Mouse (Mus musculus) limb, embryonic 13.5 days (tissue): Measurements from ENCODE around the gene Glyr1. TPM values are rescaled to one million over a fixed set of nuclear protein-coding genes. Genes with fewer than 3 reads are reported as not detected.

Source experiments
- ATAC-seq: fragments of 200-750 bp; cut with Nextera tagmentation; 2 replicates; pipeline ENCODE4 v1.8.0; 2017; ENCODE audit warnings: low read depth, moderate number of reproducible peaks, moderate TSS enrichment; ENCODE audit not compliant: low FRiP score
- H3K27ac ChIP-seq: fragments of 300-500 bp; sonication (generic); 2 replicates; pipeline ENCODE4 v1.5.1; 2015; ENCODE audit warnings: inconsistent platforms, mild to moderate bottlenecking, moderate library complexity
- H3K27me3 ChIP-seq: fragments of 300-500 bp; sonication (generic); 2 replicates; pipeline ENCODE4 v1.6.1; 2015; ENCODE audit warnings: mild to moderate bottlenecking, inconsistent platforms
- H3K36me3 ChIP-seq: fragments of 300-500 bp; sonication (generic); 2 replicates; pipeline ENCODE4 v1.6.1; 2015; ENCODE audit warnings: inconsistent platforms, mild to moderate bottlenecking, moderate library complexity
- H3K4me1 ChIP-seq: fragments of 300-500 bp; sonication (generic); 2 replicates; pipeline ENCODE4 v1.6.1; 2015; ENCODE audit warnings: inconsistent platforms
- H3K4me2 ChIP-seq: fragments of 300-500 bp; sonication (generic); replicated peaks from 2 replicates; pipeline ENCODE4 v1.6.1; 2015; ENCODE audit warnings: inconsistent platforms, mild to moderate bottlenecking, moderate library complexity
- H3K4me3 ChIP-seq: fragments of 300-500 bp; sonication (generic); 2 replicates; pipeline ENCODE4 v1.5.1; 2015; ENCODE audit warnings: moderate library complexity, mild to moderate bottlenecking, inconsistent platforms
- H3K9ac ChIP-seq: fragments of 300-500 bp; sonication (generic); 2 replicates; pipeline ENCODE4 v1.6.1; 2015; ENCODE audit warnings: mild to moderate bottlenecking, inconsistent platforms
- H3K9me3 ChIP-seq: fragments of 300-500 bp; sonication (generic); 2 replicates; pipeline ENCODE4 v1.6.1; 2016; ENCODE audit warnings: inconsistent platforms
- WGBS: fragments of 180-500 bp; shearing (Covaris S2); methylation state at CpG from one replicate; pipeline ENCODE4 v1.1.7; 2015; 5-methylcytosine and 5-hydroxymethylcytosine counted together
- polyA plus RNA-seq: library from polyadenylated mRNA; unstranded; fragments of >200 nt; fragmentation: Nextera tagmentation; extraction: Ambion mirVana; gene quantifications from 2 replicates; pipeline ENCODE4 v1.2.1, GENCODE M21; 2015

The Glyr1 gene
- polyA plus RNA-seq, 1 experiment from 2014 or later: 150 TPM

GRCm38 (mm10) chr16:5049182-5049773, 385 bp downstream of the Glyr1 start:
- peak overlapping the region; percentile 92 for H3K4me2 ChIP-seq
- peak overlapping the region; percentile 97 for H3K9ac ChIP-seq
- H3K4me1 ChIP-seq: peaks cover 26% of the 10 kb centered on the region
- H3K4me3 ChIP-seq: peak overlapping the region; percentile 97
- under 1% methylated on average over 38 of the region's 38 CpGs for WGBS
- peak overlapping the region; percentile 96 for H3K27ac ChIP-seq
- no peaks in the 10 kb centered on the region for H3K9me3 ChIP-seq
- H3K36me3 ChIP-seq: peaks cover 37% of the 10 kb centered on the region
- peak; percentile 63 for ATAC-seq
- no peaks in the 10 kb centered on the region for H3K27me3 ChIP-seq

GRCm38 (mm10) chr16:5045322-5045721, 4.3 kb downstream of the Glyr1 start:
- ATAC-seq: no peak
- peaks cover 14% of the 10 kb centered on the region for H3K4me1 ChIP-seq
- WGBS: 96% methylated on average over 3 of the region's 3 CpGs
- H3K36me3 ChIP-seq: peaks cover 68% of the 10 kb centered on the region
- no peak overlapping the region for H3K27ac ChIP-seq
- H3K9me3 ChIP-seq: no peaks in the 10 kb centered on the region
- no peak overlapping the region for H3K9ac ChIP-seq
- H3K4me3 ChIP-seq: no peak overlapping the region
- no peak overlapping the region for H3K4me2 ChIP-seq
- no peaks in the 10 kb centered on the region for H3K27me3 ChIP-seq

DNA sequence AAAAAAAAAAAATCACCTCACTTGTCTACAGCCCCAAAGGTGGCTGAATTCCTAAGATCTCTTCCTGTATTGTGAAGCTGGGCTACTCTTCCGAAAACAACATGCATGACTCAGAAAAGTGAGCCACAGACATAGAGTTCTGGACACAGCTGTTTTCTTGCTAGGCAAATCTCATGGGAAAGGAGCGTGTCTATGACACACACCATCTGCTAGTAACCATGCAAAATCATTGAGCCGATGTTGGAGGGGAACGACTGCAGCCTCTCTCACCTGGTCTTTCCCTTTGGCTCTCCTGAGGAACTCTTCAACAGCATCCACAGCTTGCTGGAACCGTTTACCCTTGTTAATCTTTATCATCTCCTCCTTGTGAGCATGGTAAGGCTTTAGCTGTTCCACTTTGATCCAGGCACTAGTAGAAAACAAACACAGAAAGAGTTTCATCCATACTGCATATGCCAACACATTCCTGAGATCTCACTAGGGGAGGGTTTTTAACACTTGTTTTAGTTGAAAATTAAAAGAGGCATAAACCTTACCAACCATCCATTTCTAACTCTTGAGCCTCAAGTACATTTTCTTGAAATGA, 12.9 kb downstream of the Glyr1 start:
- Histone ChIP-seq H3K4me1 (no peaks in the 10 kb centered on the region), H3K9me3 (no peaks in the 10 kb centered on the region), H3K27me3 (no peaks in the 10 kb centered on the region), H3K36me3 (peaks cover 92% of the 10 kb centered on the region), H3K4me2 (no peak overlapping the region), H3K9ac (no peak overlapping the region), H3K27ac (no peak overlapping the region), H3K4me3 (no peak overlapping the region)
- no peak for ATAC-seq
- 85% methylated on average over 5 of the region's 5 CpGs for WGBS

- no peaks in the 10 kb centered on the region for H3K9me3 ChIP-seq
- 92% methylated on average over 3 of the region's 3 CpGs for WGBS
- H3K4me2 ChIP-seq: no peak overlapping the region
- no peak overlapping the region for H3K9ac ChIP-seq
- no peaks in the 10 kb centered on the region for H3K4me1 ChIP-seq
- H3K27ac ChIP-seq: no peak overlapping the region
- ATAC-seq: no peak
- no peak overlapping the region for H3K4me3 ChIP-seq
- no peaks in the 10 kb centered on the region for H3K27me3 ChIP-seq
- H3K36me3 ChIP-seq: peaks cover 93% of the 10 kb centered on the region
Measured at GRCm38 (mm10) chr16:5035591-5035990, 14.1 kb downstream of the Glyr1 start.

DNA sequence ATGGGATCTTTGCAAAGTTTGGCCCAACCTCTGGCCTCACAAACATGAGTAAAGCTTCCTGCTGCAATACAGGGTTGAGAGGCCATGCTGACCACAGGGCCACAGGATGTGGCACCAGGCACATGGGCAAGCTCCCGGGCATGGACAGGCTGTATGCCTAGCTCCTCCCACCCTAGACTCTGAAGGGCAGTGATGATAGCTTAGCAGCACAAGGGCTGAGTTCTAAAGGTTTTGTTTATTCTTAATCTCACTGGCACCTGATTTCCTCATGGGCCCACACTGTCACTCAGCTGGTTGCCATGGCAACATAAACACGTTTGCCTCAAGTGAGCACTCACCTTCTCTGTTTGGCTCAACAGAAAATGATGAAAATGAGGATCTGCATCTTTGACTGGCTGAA, 19.8 kb downstream of the Glyr1 start:
- H3K27me3 ChIP-seq: no peaks in the 10 kb centered on the region
- no peak overlapping the region for H3K4me2 ChIP-seq
- no peak overlapping the region for H3K9ac ChIP-seq
- H3K36me3 ChIP-seq: peaks cover 99% of the 10 kb centered on the region
- H3K4me1 ChIP-seq: no peaks in the 10 kb centered on the region
- WGBS: 71% methylated on average over 2 of the region's 2 CpGs
- H3K27ac ChIP-seq: no peak overlapping the region
- no peak overlapping the region for H3K4me3 ChIP-seq
- H3K9me3 ChIP-seq: no peaks in the 10 kb centered on the region
- no peak for ATAC-seq

DNA sequence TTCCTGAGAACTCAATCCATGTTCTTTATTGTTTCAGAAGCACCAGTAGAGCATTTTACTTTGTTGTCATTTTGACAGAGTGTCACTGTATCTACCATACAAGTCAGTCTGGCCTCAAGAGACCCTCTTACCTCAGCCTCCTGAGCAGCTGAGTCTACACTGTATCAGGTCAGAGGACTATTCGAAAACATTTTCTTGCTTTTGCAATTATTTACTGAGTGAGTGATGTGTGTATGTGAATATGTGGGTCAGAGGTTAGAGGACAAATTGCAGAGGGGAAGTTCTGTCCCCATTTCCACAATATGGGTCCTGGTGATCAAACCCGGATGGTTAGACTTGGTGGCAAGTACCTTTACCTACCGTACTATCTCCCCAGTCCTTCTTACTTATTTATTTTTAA, 25.6 kb downstream of the Glyr1 start:
- H3K27ac ChIP-seq: no peak overlapping the region
- no peaks in the 10 kb centered on the region for H3K27me3 ChIP-seq
- no peaks in the 10 kb centered on the region for H3K4me1 ChIP-seq
- no peaks in the 10 kb centered on the region for H3K9me3 ChIP-seq
- no peak overlapping the region for H3K9ac ChIP-seq
- no peak overlapping the region for H3K4me3 ChIP-seq
- no peak overlapping the region for H3K4me2 ChIP-seq
- WGBS: 93% methylated on average over 3 of the region's 3 CpGs
- no peak for ATAC-seq
- peaks cover 99% of the 10 kb centered on the region for H3K36me3 ChIP-seq

DNA sequence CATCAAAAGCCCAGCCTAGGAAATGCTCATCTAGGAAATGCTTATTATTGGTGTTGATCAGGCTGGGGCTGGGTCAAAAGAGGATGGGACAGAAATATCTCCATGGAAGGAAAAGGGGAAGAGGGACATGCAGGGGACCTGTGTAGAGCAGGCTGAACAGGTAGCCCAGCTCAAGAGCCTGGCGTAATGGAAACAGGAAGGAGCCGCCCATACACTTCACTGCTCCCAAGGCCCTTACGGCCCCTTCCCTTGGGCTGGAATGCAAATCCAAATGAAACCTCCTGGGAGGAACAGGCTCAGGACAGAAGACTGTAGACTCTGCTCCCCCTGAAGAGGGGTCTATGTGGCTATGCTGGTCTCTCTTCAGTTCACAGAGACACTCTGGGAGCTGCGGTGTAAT, 35.1 kb downstream of the Glyr1 start:
- Histone ChIP-seq H3K27ac (no peak overlapping the region), H3K36me3 (peaks cover 60% of the 10 kb centered on the region), H3K27me3 (no peaks in the 10 kb centered on the region), H3K4me1 (peaks cover 10% of the 10 kb centered on the region), H3K4me2 (no peak overlapping the region), H3K9me3 (no peaks in the 10 kb centered on the region), H3K9ac (no peak overlapping the region), H3K4me3 (no peak overlapping the region)
- WGBS: 98% methylated on average over 4 of the region's 4 CpGs
- no peak for ATAC-seq

DNA sequence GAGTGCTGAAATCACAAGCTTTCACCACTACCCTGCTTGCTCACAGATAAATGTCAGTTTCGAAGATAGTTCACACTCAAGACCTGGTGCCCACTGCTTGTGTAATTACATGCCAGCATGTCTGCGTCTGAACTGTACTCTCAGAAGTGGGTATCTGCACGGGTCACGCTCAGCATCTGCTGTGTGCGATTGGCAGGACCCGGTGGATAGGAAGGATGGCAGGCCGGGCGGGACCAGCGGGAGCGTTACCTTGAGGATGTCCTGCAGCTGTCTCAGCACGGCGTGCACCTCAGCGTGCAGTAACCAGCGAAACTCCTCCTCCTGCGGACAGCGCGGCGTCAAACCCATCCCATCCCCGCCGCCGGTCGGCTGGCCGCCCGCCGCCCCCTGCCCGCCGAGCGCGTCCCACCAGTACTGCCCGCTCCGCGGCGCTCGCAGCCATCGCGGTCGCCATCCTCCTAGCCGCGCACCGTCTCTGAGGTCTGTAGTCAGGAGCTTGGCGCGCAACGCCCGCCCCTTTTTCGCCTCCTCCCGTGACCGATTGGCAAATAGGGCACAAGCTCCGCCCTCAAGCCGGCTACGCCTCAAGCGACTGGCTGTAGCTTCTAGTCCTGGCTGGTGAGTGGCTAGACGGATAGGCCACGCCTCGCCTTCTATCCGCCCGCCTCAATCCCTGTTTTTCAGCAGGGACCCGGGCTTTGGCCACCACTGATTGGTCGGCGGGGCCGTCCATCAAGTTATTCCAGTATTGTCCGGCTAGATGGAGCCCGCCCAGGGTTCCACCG, 36.4 kb downstream of the Glyr1 start, which contains the start of gene Rogdi:
TSS of gene Rogdi (minus strand) at position 500 of the 785 bp plus-strand sequence.
- peak within 1 kb of the TSS; percentile 82 for H3K9ac ChIP-seq
- H3K36me3 ChIP-seq: peaks cover 54% of the 10 kb centered on the region
- H3K27me3 ChIP-seq: no peaks in the 10 kb centered on the region
- H3K4me2 ChIP-seq: peak within 1 kb of the TSS; percentile 84
- WGBS: under 1% methylated on average over 63 of the region's 63 CpGs
- peak within 1 kb of the TSS; percentile 69 for H3K4me3 ChIP-seq
- H3K9me3 ChIP-seq: no peaks in the 10 kb centered on the region
- H3K27ac ChIP-seq: no peak within 1 kb of the TSS
- peak; percentile 99 for ATAC-seq
- peaks cover 10% of the 10 kb centered on the region for H3K4me1 ChIP-seq

DNA sequence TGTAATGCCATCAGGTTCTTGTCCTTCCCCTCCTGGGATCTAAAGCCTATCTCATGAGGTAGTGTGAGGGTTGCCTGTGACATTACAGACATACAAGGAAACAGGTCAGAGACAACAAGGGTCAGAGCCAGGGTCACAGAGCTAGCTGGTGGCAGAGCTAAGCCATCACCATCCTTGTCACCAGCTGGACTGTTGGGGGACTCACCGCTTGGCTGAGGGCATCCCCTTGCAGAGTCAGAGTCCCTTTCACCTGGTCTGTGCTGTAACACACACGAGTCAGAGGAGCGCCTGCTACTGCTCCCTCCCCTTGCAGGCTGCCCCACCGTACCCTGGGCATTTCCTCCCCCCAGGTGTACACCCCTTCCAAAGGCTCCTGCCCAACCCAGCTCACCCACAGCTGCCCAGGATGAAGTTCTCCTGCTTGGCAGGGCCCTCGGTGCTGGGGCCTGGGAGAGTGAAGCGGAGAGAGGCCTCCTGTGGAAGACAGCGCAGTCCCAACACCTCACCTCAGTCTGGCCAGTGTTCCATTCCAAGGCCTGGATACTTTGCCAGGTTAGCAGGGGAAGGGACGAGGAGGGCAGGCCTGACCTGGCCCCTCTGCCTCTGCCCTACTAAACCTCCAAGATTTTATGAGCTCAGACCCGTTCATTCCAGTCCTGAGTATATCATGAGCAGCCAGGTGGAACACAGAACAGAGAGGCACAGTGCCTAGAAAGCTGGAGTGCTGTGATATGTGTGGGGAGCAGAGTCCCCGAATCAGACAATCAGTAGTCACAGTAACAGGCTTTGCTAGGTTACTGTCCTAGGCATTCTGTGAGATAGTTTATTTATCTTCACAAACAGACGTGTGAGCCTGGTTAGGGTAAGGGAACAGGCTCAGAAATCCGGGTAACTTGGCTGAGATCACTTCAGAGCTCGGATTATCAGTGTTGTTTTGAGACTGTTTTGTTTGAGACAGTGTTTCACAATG, 37.3 kb downstream of the Glyr1 start:
- H3K4me1 ChIP-seq: peaks cover 10% of the 10 kb centered on the region
- H3K4me3 ChIP-seq: peak overlapping the region; percentile 69
- no peak for ATAC-seq
- H3K27me3 ChIP-seq: no peaks in the 10 kb centered on the region
- H3K27ac ChIP-seq: no peak overlapping the region
- H3K9me3 ChIP-seq: no peaks in the 10 kb centered on the region
- H3K4me2 ChIP-seq: peak overlapping the region; percentile 84
- WGBS: 44% methylated on average over 13 of the region's 13 CpGs
- H3K9ac ChIP-seq: peak overlapping the region; percentile 82
- H3K36me3 ChIP-seq: peaks cover 45% of the 10 kb centered on the region

- no peak overlapping the region for H3K9ac ChIP-seq
- H3K4me3 ChIP-seq: no peak overlapping the region
- ATAC-seq: no peak
- H3K4me2 ChIP-seq: no peak overlapping the region
- peaks cover 10% of the 10 kb centered on the region for H3K4me1 ChIP-seq
- H3K27ac ChIP-seq: no peak overlapping the region
- peaks cover 35% of the 10 kb centered on the region for H3K36me3 ChIP-seq
- 78% methylated on average over 7 of the region's 7 CpGs for WGBS
- no peaks in the 10 kb centered on the region for H3K9me3 ChIP-seq
- H3K27me3 ChIP-seq: no peaks in the 10 kb centered on the region
Measured at GRCm38 (mm10) chr16:5011285-5011684, 38.4 kb downstream of the Glyr1 start.

DNA sequence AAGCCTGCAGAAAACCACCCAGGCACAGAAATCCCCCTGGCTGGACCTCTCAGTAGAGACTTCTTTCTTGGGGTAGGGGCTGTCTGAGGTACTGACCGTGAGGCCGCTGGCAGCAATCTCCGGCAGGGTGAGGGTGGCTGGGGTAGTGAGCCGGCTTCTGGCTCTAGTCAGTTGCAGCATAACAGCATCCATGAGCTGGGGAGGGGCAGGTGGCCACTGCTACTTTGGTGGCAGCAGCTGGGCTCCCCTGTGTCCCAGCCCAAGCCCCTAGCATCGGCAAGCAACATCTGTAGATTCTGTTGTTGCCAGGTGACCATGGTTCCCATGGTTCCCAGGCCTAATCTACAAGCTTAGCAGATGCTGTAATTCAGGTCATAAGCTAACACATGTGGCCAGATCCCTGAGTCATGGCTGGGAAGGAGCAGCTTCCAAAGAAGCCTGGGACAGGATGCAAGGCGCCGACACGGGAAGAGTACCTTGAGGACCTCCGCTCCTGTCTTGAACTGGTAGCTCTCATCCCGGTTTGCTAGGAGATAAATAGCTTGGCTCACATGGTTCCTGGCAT, 39.2 kb downstream of the Glyr1 start:
- WGBS: 85% methylated on average over 10 of the region's 10 CpGs
- H3K36me3 ChIP-seq: peaks cover 26% of the 10 kb centered on the region
- H3K9me3 ChIP-seq: no peaks in the 10 kb centered on the region
- peaks cover 10% of the 10 kb centered on the region for H3K4me1 ChIP-seq
- ATAC-seq: no peak
- no peaks in the 10 kb centered on the region for H3K27me3 ChIP-seq
- H3K9ac ChIP-seq: no peak overlapping the region
- no peak overlapping the region for H3K4me2 ChIP-seq
- no peak overlapping the region for H3K27ac ChIP-seq
- H3K4me3 ChIP-seq: no peak overlapping the region
